Mouse (Mus musculus) ES-E14 (cell line): ENCODE measurements around the gene Lypd6b. TPM values are rescaled to one million over a fixed set of nuclear protein-coding genes. Genes with fewer than 3 reads are reported as not detected.

Experiments used
- DNase-seq: peaks from one replicate; pipeline ENCODE4 v3.0.0-alpha.2; 2013; ENCODE audit warnings: low read depth, low spot score
- H3K27ac ChIP-seq: 2 replicates; pipeline ENCODE4 v1.5.1; 2012; ENCODE audit warnings: low read depth, mild to moderate bottlenecking, low read length, moderate library complexity, mixed read lengths; ENCODE audit not compliant: poor library complexity, insufficient read depth, severe bottlenecking
- H3K36me3 ChIP-seq: 2 replicates; pipeline ENCODE4 v1.6.1; 2012; ENCODE audit warnings: mild to moderate bottlenecking, low read length, moderate library complexity, mixed read lengths; ENCODE audit not compliant: control insufficient read depth, poor library complexity, insufficient read depth, severe bottlenecking
- H3K4me1 ChIP-seq, 2 experiments: fragments of 150-350 bp in 1 of 2; sonication (generic) in 1 of 2; 2 replicates each; pipeline ENCODE4 v1.6.1; 2012; ENCODE audit warnings: low read length in 2 of 2, mild to moderate bottlenecking in 1 of 2, mixed read lengths in 1 of 2; ENCODE audit not compliant: control insufficient read depth in 2 of 2, insufficient read depth in 2 of 2, poor library complexity in 1 of 2
- H3K4me3 ChIP-seq, 2 experiments: fragments of 150-350 bp in 1 of 2; sonication (generic) in 1 of 2; 2 replicates each; pipeline ENCODE4 v1.5.1; 2012; ENCODE audit warnings: low read length in 2 of 2, low read depth in 1 of 2, mild to moderate bottlenecking in 1 of 2, mixed read lengths in 1 of 2; ENCODE audit not compliant: insufficient read depth in 1 of 2, poor library complexity in 1 of 2, severe bottlenecking in 1 of 2
- H3K9ac ChIP-seq: 2 replicates; pipeline ENCODE4 v1.6.1; 2012; ENCODE audit warnings: low read depth, mild to moderate bottlenecking, low read length, mixed read lengths; ENCODE audit not compliant: poor library complexity, insufficient read depth, severe bottlenecking
- H3K9me3 ChIP-seq: fragments of 150-350 bp; sonication (generic); 2 replicates; pipeline ENCODE4 v1.6.1; 2012; ENCODE audit warnings: low read depth, mild to moderate bottlenecking, low read length; ENCODE audit not compliant: control insufficient read depth, insufficient read depth
- CHD2 ChIP-seq: IDR thresholded peaks from 2 replicates; pipeline ENCODE4 v1.6.1; 2014; ENCODE audit warnings: mild to moderate bottlenecking, low read depth, low read length, inconsistent platforms
- HCFC1 ChIP-seq: IDR thresholded peaks from 2 replicates; pipeline ENCODE4 v1.6.1; 2012; ENCODE audit warnings: low read length, inconsistent platforms, borderline replicate concordance; ENCODE audit not compliant: insufficient read depth
- MAFK ChIP-seq: IDR thresholded peaks from 2 replicates; pipeline ENCODE4 v1.6.1; 2014; ENCODE audit warnings: mild to moderate bottlenecking, low read depth, low read length, inconsistent platforms; ENCODE audit not compliant: insufficient read depth
- ZC3H11A ChIP-seq: IDR thresholded peaks from 2 replicates; pipeline ENCODE4 v1.6.1; 2012; ENCODE audit warnings: low read depth, mild to moderate bottlenecking, inconsistent platforms, low read length, borderline replicate concordance
- ZNF384 ChIP-seq: IDR thresholded peaks from 2 replicates; pipeline ENCODE4 v1.6.1; 2012; ENCODE audit warnings: low read depth, low read length, inconsistent platforms
- in situ Hi-C, 2 experiments: fragments of 600-800 bp; cut with MboI; formaldehyde crosslinking; loops; one replicate each; pipeline ENCODE4 v1.15.1; 2025; ENCODE audit warnings: low sequenced_read_pairs in 2 of 2, inconsistent platforms in 1 of 2; ENCODE audit not compliant: unreplicated experiment in 2 of 2
- total RNA-seq: library from RNA; depleted of rRNA; stranded (reverse); fragments of 300-350 nt; gene quantifications from 2 replicates; pipeline ENCODE4 v1.2.3, GENCODE M21; 2012; rRNA removed

Gene Lypd6b
- total RNA-seq, 1 experiment: 0.18 TPM

- no peak for DNase-seq
- H3K4me1 ChIP-seq: no peaks in the 10 kb centered on the region
- H3K27ac ChIP-seq: no peak overlapping the region
- H3K36me3 ChIP-seq: no peaks in the 10 kb centered on the region
- no peak overlapping the region for H3K9ac ChIP-seq
- in situ Hi-C loops: no loop called here
- H3K9me3 ChIP-seq: no peaks in the 10 kb centered on the region
- no peak for TF ChIP-seq ZNF384
- no peak overlapping the region for H3K4me3 ChIP-seq
Measured at GRCm38 (mm10) chr2:49983021-49983420, 195.5 kb downstream of the Lypd6b start.

GRCm38 (mm10) chr2:49984780-49985179, 197.3 kb downstream of the Lypd6b start:
- in situ Hi-C loops: no loop called here
- DNase-seq: no peak
- H3K4me3 ChIP-seq: no peak overlapping the region
- no peaks in the 10 kb centered on the region for H3K9me3 ChIP-seq
- no peak overlapping the region for H3K9ac ChIP-seq
- no peaks in the 10 kb centered on the region for H3K4me1 ChIP-seq
- TF ChIP-seq ZC3H11A: no peak
- no peak for TF ChIP-seq MAFK
- TF ChIP-seq HCFC1: no peak
- no peak for TF ChIP-seq CHD2
- TF ChIP-seq ZNF384: no peak
- H3K36me3 ChIP-seq: no peaks in the 10 kb centered on the region
- no peak overlapping the region for H3K27ac ChIP-seq

- Histone ChIP-seq H3K4me1 (no peaks in the 10 kb centered on the region), H3K9me3 (no peaks in the 10 kb centered on the region), H3K4me3 (no peak overlapping the region), H3K9ac (no peak overlapping the region), H3K36me3 (no peaks in the 10 kb centered on the region), H3K27ac (no peak overlapping the region)
- TF ChIP-seq MAFK: no peak
- no peak for TF ChIP-seq ZNF384
- no peak for TF ChIP-seq HCFC1
- TF ChIP-seq CHD2: no peak
- in situ Hi-C loops: no loop called here
- DNase-seq: no peak
Measured at GRCm38 (mm10) chr2:49995841-49996240, 208.4 kb downstream of the Lypd6b start.

DNA sequence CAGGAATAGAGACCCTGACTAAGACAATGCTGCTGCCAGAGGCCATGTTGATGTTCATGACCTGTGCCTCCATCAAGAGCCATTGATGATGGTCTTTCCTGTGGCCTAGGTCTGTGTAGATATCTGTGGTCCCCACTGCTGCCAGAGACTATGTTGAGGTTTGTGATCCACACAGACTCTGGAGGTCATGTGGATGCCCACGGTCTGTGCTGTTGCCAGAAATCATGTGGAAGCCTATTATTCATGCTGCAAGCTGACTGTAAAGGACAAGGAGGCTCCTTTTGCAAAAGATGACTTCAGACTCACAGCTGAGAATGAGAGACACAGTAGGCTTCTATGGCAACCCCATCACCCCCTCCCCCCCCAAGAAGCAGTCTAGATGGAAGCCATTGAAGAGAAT, 209.7 kb downstream of the Lypd6b start:
- DNase-seq: no peak
- no peak overlapping the region for H3K4me3 ChIP-seq
- in situ Hi-C loops: no loop called here
- H3K27ac ChIP-seq: no peak overlapping the region
- no peaks in the 10 kb centered on the region for H3K4me1 ChIP-seq
- H3K9me3 ChIP-seq: no peaks in the 10 kb centered on the region
- no peak overlapping the region for H3K9ac ChIP-seq
- TF ChIP-seq CHD2: no peak
- no peak for TF ChIP-seq HCFC1
- no peak for TF ChIP-seq ZC3H11A
- no peak for TF ChIP-seq MAFK
- no peak for TF ChIP-seq ZNF384
- no peaks in the 10 kb centered on the region for H3K36me3 ChIP-seq

Other genes with a start within 250 kb of the Lypd6b start
- gene Kif5c, start 168.4 kb upstream of the Lypd6b start, total RNA-seq: 34.2 and 37.3 TPM in 2 replicates